Mouse (Mus musculus) forebrain, embryonic 16.5 days (tissue): ENCODE results near the gene Ostm1. TPM values are rescaled to one million over a fixed set of nuclear protein-coding genes. Genes with fewer than 3 reads are reported as not detected.
A peak's percentile ranks its signal among the peaks of the same experiment; 100 is the strongest.

Experiments used
- ATAC-seq: fragments of 200-750 bp; cut with Nextera tagmentation; 2 replicates; pipeline ENCODE4 v1.8.0; 2017; ENCODE audit warnings: mild to moderate bottlenecking, moderate library complexity
- H3K27ac ChIP-seq: fragments of 300-500 bp; sonication (generic); 2 replicates; pipeline ENCODE4 v1.5.1; 2014; ENCODE audit warnings: low read length, control low read depth
- H3K27me3 ChIP-seq: fragments of 300-500 bp; sonication (generic); replicated peaks from 2 replicates; pipeline ENCODE4 v1.6.1; 2014; ENCODE audit warnings: low read length; ENCODE audit not compliant: control insufficient read depth, insufficient read depth
- H3K36me3 ChIP-seq: fragments of 300-500 bp; sonication (generic); 2 replicates; pipeline ENCODE4 v1.6.1; 2014; ENCODE audit not compliant: control insufficient read depth, insufficient read depth
- H3K4me1 ChIP-seq: fragments of 300-500 bp; sonication (generic); replicated peaks from 2 replicates; pipeline ENCODE4 v1.6.1; 2014; ENCODE audit warnings: low read length; ENCODE audit not compliant: control insufficient read depth, insufficient read depth
- H3K4me2 ChIP-seq: fragments of 300-500 bp; sonication (generic); 2 replicates; pipeline ENCODE4 v1.6.1; 2014; ENCODE audit warnings: mild to moderate bottlenecking, low read length, control low read depth
- H3K4me3 ChIP-seq: fragments of 300-500 bp; sonication (generic); replicated peaks from 2 replicates; pipeline ENCODE4 v1.5.1; 2014; ENCODE audit warnings: mild to moderate bottlenecking, low read length, control low read depth
- H3K9ac ChIP-seq: fragments of 300-500 bp; sonication (generic); replicated peaks from 2 replicates; pipeline ENCODE4 v1.6.1; 2014; ENCODE audit warnings: low read depth, low read length, control low read depth
- H3K9me3 ChIP-seq: fragments of 300-500 bp; sonication (generic); 2 replicates; pipeline ENCODE4 v1.6.1; 2016; ENCODE audit warnings: low read length; ENCODE audit not compliant: control insufficient read depth
- WGBS: fragments of 180-500 bp; shearing (Covaris S2); extraction: QIAGEN DNeasy Blood & Tissue Kit; methylation state at CpG from one replicate; pipeline ENCODE4 v1.1.7; 2014; 5-methylcytosine and 5-hydroxymethylcytosine counted together
- polyA plus RNA-seq: library from polyadenylated mRNA; unstranded; fragments of >200 nt; fragmentation: Nextera tagmentation; extraction: Ambion mirVana; gene quantifications from 2 replicates; pipeline ENCODE4 v1.2.1, GENCODE M21; 2015

Ostm1 gene
- polyA plus RNA-seq, 1 experiment from 2014 or later, result 49.3 TPM

- H3K4me2 ChIP-seq, result no peak overlapping the region
- no peaks in the 10 kb centered on the region for H3K4me1 ChIP-seq
- H3K4me3 ChIP-seq, result no peak overlapping the region
- no peaks in the 10 kb centered on the region for H3K27me3 ChIP-seq
- no peak for ATAC-seq
- H3K9me3 ChIP-seq, result no peaks in the 10 kb centered on the region
- no peak overlapping the region for H3K9ac ChIP-seq
- H3K27ac ChIP-seq, result no peak overlapping the region
- no peaks in the 10 kb centered on the region for H3K36me3 ChIP-seq
- 29% methylated on average over 8 of the region's 8 CpGs for WGBS
These were observed 113.4 kb downstream of the Ostm1 start for GRCm38 (mm10) chr10:42697007-42697406.

DNA sequence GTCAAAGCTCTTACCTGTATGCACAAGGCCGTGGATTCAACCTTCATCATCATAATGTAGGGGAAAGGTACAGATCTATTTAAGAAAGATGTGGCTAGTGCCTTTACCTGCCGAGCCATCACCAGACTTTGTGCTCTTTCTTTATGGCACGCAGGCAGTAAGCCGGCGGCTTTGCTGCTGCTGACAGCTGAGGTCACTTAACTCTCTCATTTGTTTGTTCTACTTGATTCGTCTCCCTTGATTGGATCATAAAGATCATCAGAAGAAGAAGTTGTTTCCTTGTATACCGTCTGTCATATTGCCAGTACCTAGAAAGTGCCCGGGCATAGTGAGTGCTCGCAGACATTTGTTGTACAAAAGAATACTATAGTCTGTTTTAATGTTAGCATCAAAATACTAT is 114.8 kb downstream of the Ostm1 start:
- no peaks in the 10 kb centered on the region for H3K4me1 ChIP-seq
- H3K4me3 ChIP-seq, result no peak overlapping the region
- WGBS, result 94% methylated on average over 9 of the region's 9 CpGs
- H3K9ac ChIP-seq, result no peak overlapping the region
- H3K4me2 ChIP-seq, result no peak overlapping the region
- no peak overlapping the region for H3K27ac ChIP-seq
- H3K36me3 ChIP-seq, result no peaks in the 10 kb centered on the region
- no peak for ATAC-seq
- no peaks in the 10 kb centered on the region for H3K9me3 ChIP-seq
- H3K27me3 ChIP-seq, result no peaks in the 10 kb centered on the region

DNA sequence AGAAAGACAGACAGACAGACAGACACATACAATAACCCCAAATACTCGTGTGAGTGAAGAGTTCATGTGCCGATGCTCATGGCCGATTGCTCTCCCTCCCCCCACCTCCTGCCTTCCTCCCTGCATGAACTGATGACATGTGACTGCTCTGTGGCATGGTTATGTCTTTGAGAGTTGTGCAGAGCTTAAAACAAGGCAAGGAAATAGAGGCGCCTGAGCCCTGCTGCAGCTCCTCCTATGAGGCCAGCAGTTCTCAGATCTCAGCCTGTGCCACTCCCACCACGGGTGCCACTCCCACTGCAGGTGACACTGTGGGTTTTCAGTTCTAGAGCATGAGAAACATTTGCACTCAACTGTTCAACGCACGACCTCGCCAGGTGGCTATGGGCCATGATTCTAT is 115.4 kb downstream of the Ostm1 start:
- H3K4me2 ChIP-seq, result no peak overlapping the region
- WGBS, result 93% methylated on average over 8 of the region's 8 CpGs
- H3K9ac ChIP-seq, result no peak overlapping the region
- no peaks in the 10 kb centered on the region for H3K4me1 ChIP-seq
- H3K9me3 ChIP-seq, result no peaks in the 10 kb centered on the region
- H3K27ac ChIP-seq, result no peak overlapping the region
- ATAC-seq, result no peak
- 0 out of 2 replicates have a peak, but pooled peaks cover 2% of the 10 kb centered on the region for H3K36me3 ChIP-seq
- H3K27me3 ChIP-seq, result no peaks in the 10 kb centered on the region
- no peak overlapping the region for H3K4me3 ChIP-seq

DNA sequence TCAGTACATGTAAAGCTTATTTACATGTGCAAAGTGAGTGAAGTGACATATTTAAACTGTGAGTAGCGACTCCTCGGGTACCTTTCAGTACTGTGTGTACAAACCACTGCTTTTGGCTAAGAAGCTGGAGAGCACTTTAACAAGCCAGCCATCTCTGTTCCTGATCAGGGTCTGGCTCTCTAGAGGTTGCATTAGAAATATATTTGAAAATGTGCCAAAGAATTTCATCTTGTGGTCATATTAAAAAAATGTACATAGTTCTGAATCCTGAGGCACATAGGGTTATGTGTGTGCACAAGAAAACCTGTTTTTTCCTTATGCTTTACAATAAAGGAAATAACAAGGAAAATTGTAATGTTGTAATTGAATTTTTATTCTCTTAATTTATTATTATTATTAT is 118.5 kb downstream of the Ostm1 start:
- no peaks in the 10 kb centered on the region for H3K9me3 ChIP-seq
- no peak overlapping the region for H3K9ac ChIP-seq
- no peaks in the 10 kb centered on the region for H3K27me3 ChIP-seq
- H3K36me3 ChIP-seq, result peaks cover 7% of the 10 kb centered on the region; the same call in 1 of the 2 replicates
- no peaks in the 10 kb centered on the region for H3K4me1 ChIP-seq
- no peak overlapping the region for H3K4me3 ChIP-seq
- no peak for ATAC-seq
- H3K27ac ChIP-seq, result no peak overlapping the region
- no peak overlapping the region for H3K4me2 ChIP-seq
- WGBS, result 96% methylated on average over 2 of the region's 2 CpGs

GRCm38 (mm10) chr10:42714676-42715075 is 131.1 kb downstream of the Ostm1 start:
- H3K4me3 ChIP-seq, result no peak overlapping the region
- H3K9ac ChIP-seq, result no peak overlapping the region
- peaks cover 15% of the 10 kb centered on the region for H3K4me1 ChIP-seq
- no peaks in the 10 kb centered on the region for H3K9me3 ChIP-seq
- 12% methylated on average over 9 of the region's 9 CpGs for WGBS
- no peaks in the 10 kb centered on the region for H3K27me3 ChIP-seq
- ATAC-seq, result no peak
- H3K27ac ChIP-seq, result no peak overlapping the region
- no peaks in the 10 kb centered on the region for H3K36me3 ChIP-seq
- H3K4me2 ChIP-seq, result peak overlapping the region; percentile 18; the same call in 1 of the 2 replicates

DNA sequence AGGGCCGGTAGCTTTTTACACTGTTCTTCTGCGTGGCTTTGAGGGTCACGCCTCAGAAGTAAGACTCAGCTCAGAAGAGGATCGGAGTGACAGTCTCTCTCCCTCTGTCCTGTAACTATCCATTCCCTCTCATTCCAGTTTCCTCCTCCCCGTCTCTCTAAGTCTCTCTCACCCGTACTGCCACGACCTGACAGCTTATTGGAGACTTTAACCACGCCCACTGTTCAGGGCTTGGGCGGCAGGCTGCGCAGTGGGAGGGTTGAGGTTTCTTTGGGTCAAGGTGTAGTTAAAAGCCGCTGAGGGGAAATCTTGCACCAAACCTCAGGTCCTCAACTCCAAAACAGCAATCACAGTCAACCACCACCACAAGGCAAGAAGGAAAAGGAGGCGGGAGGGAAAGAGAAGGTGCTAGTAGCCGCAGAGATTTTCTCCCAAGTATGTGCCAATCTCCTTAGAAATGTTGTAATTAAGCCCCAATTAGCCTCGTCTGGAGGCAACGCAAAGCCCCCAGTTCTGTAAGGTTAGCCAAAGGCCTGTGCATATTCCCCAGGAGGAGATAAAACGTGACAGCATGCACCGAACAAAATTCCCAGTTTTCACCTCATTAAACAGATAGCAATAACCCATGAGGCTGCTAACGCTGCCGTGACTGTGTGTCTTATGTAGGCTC is 131.9 kb downstream of the Ostm1 start:
- Histone ChIP-seq H3K27ac (no peak overlapping the region), H3K4me2 (peak overlapping the region; percentile 49), H3K9me3 (no peaks in the 10 kb centered on the region), H3K36me3 (no peaks in the 10 kb centered on the region), H3K4me3 (peak overlapping the region; percentile 5; the same call in 1 of the 2 replicates), H3K9ac (0 out of 2 replicates have a peak overlapping the region, but pooled peaks have one; percentile 9), H3K4me1 (peaks cover 15% of the 10 kb centered on the region), H3K27me3 (no peaks in the 10 kb centered on the region)
- WGBS, result 4% methylated on average over 19 of the region's 19 CpGs
- ATAC-seq, result peak; percentile 36; the same call in 1 of the 2 replicates

- Histone ChIP-seq H3K9ac (no peak overlapping the region), H3K4me1 (no peaks in the 10 kb centered on the region), H3K27me3 (no peaks in the 10 kb centered on the region), H3K27ac (no peak overlapping the region), H3K4me2 (no peak overlapping the region), H3K9me3 (no peaks in the 10 kb centered on the region), H3K36me3 (no peaks in the 10 kb centered on the region), H3K4me3 (no peak overlapping the region)
- no peak for ATAC-seq
- WGBS, result 94% methylated on average over 5 of the region's 5 CpGs
These were observed 138.5 kb downstream of the Ostm1 start for GRCm38 (mm10) chr10:42722116-42722515.

- 49% methylated on average over 13 of the region's 13 CpGs for WGBS
- no peak overlapping the region for H3K27ac ChIP-seq
- H3K4me3 ChIP-seq, result no peak overlapping the region
These were observed 139.9 kb downstream of the Ostm1 start for GRCm38 (mm10) chr10:42723275-42724232.

GRCm38 (mm10) chr10:42729607-42730006 is 146.0 kb downstream of the Ostm1 start:
- H3K27ac ChIP-seq, result no peak overlapping the region
- H3K4me3 ChIP-seq, result no peak overlapping the region
- H3K27me3 ChIP-seq, result no peaks in the 10 kb centered on the region
- H3K9ac ChIP-seq, result no peak overlapping the region
- no peak overlapping the region for H3K4me2 ChIP-seq
- 80% methylated on average over 2 of the region's 2 CpGs for WGBS
- H3K36me3 ChIP-seq, result no peaks in the 10 kb centered on the region
- ATAC-seq, result no peak
- peaks cover 3% of the 10 kb centered on the region; the same call in 1 of the 2 replicates for H3K9me3 ChIP-seq
- no peaks in the 10 kb centered on the region for H3K4me1 ChIP-seq

More at GRCm38 (mm10) chr10:42723275-42724232, 139.9 kb downstream of the Ostm1 start:
- Histone ChIP-seq H3K27me3 (no peaks in the 10 kb centered on the region), H3K9me3 (no peaks in the 10 kb centered on the region), H3K4me1 (no peaks in the 10 kb centered on the region), H3K36me3 (no peaks in the 10 kb centered on the region), H3K9ac (no peak overlapping the region), H3K4me2 (no peak overlapping the region)
- no peak for ATAC-seq
